Mouse (Mus musculus) brain, embryonic 14.5 days (tissue): Measurements from ENCODE around the gene Tph2.

Source experiments
- CTCF ChIP-seq: fragments of 200-500 bp; IDR thresholded peaks from 2 replicates; pipeline ENCODE4 v1.5.1; 2012; ENCODE audit warnings: inconsistent platforms, mild to moderate bottlenecking, moderate library complexity, borderline replicate concordance; ENCODE audit not compliant: insufficient read depth, insufficient read length; ENCODE audit errors: extremely low read depth
- POLR2A ChIP-seq: fragments of 200-500 bp; IDR thresholded peaks from 2 replicates; pipeline ENCODE4 v1.6.1; 2012; ENCODE audit warnings: mild to moderate bottlenecking, inconsistent platforms, borderline replicate concordance; ENCODE audit not compliant: poor library complexity, insufficient read depth, insufficient read length, severe bottlenecking; ENCODE audit errors: extremely low read depth

- TF ChIP-seq POLR2A (no peak), CTCF (no peak)
These were observed 124.1 kb downstream of the Tph2 start for GRCm38 (mm10) chr10:115060759-115061158.
